Mouse (Mus musculus) limb, embryonic 15.5 days (tissue): ENCODE results near the gene Slc29a1. TPM values are rescaled to one million over a fixed set of nuclear protein-coding genes. Genes with fewer than 3 reads are reported as not detected.

Source experiments
- ATAC-seq: fragments of 200-750 bp; cut with Nextera tagmentation; 2 replicates; pipeline ENCODE4 v1.8.0; 2017; ENCODE audit warnings: low read depth, moderate TSS enrichment; ENCODE audit not compliant: insufficient number of reproducible peaks, low FRiP score, low TSS enrichment
- H3K27ac ChIP-seq: fragments of 300-500 bp; sonication (generic); 2 replicates; pipeline ENCODE4 v1.5.1; 2015; ENCODE audit warnings: moderate library complexity, mild to moderate bottlenecking, inconsistent platforms
- H3K27me3 ChIP-seq: fragments of 300-500 bp; sonication (generic); 2 replicates; pipeline ENCODE4 v1.6.1; 2015; ENCODE audit warnings: inconsistent platforms
- H3K36me3 ChIP-seq: fragments of 300-500 bp; sonication (generic); 2 replicates; pipeline ENCODE4 v1.6.1; 2015; ENCODE audit warnings: inconsistent platforms
- H3K4me1 ChIP-seq: fragments of 300-500 bp; sonication (generic); 2 replicates; pipeline ENCODE4 v1.6.1; 2015; ENCODE audit warnings: inconsistent platforms
- H3K4me2 ChIP-seq: fragments of 300-500 bp; sonication (generic); 2 replicates; pipeline ENCODE4 v1.6.1; 2015; ENCODE audit warnings: mild to moderate bottlenecking, inconsistent platforms
- H3K4me3 ChIP-seq: fragments of 300-500 bp; sonication (generic); 2 replicates; pipeline ENCODE4 v1.5.1; 2015; ENCODE audit warnings: mild to moderate bottlenecking, inconsistent platforms
- H3K9ac ChIP-seq: fragments of 300-500 bp; sonication (generic); 2 replicates; pipeline ENCODE4 v1.6.1; 2015; ENCODE audit warnings: inconsistent platforms
- H3K9me3 ChIP-seq: fragments of 300-500 bp; sonication (generic); 2 replicates; pipeline ENCODE4 v1.6.1; 2016; ENCODE audit warnings: inconsistent platforms
- WGBS: fragments of 180-500 bp; shearing (Covaris S2); methylation state at CpG from one replicate; pipeline ENCODE4 v1.1.7; 2015; 5-methylcytosine and 5-hydroxymethylcytosine counted together
- polyA plus RNA-seq: library from polyadenylated mRNA; unstranded; fragments of >200 nt; fragmentation: Nextera tagmentation; extraction: Ambion mirVana; gene quantifications from 2 replicates; pipeline ENCODE4 v1.2.1, GENCODE M21; 2015

Slc29a1 gene
- polyA plus RNA-seq, 1 experiment from 2014 or later: 120 TPM

GRCm38 (mm10) chr17:45563655-45564530 lies 35.5 kb downstream of the Slc29a1 start, which contains the start of gene Slc35b2:
Gene Slc35b2 (plus strand): TSS chr17:45563874.
- H3K9me3 ChIP-seq: no peaks in the 10 kb centered on the region
- H3K27ac ChIP-seq: peak within 1 kb of the TSS; percentile 88
- no peaks in the 10 kb centered on the region; the same call in 1 of the 2 replicates for H3K27me3 ChIP-seq
- WGBS: under 1% methylated on average over 56 of the region's 61 CpGs
- peaks cover 33% of the 10 kb centered on the region for H3K36me3 ChIP-seq
- H3K4me2 ChIP-seq: peak within 1 kb of the TSS; percentile 93
- peak within 1 kb of the TSS; percentile 87 for H3K9ac ChIP-seq
- ATAC-seq: peak; percentile 81
- peaks cover 38% of the 10 kb centered on the region for H3K4me1 ChIP-seq
- peak within 1 kb of the TSS; percentile 94 for H3K4me3 ChIP-seq

- Histone ChIP-seq H3K4me1 (peaks cover 36% of the 10 kb centered on the region), H3K27ac (no peak overlapping the region), H3K9ac (no peak overlapping the region), H3K27me3 (no peaks in the 10 kb centered on the region; the same call in 1 of the 2 replicates), H3K4me3 (0 out of 2 replicates have a peak overlapping the region, but pooled peaks have one; percentile 94), H3K4me2 (peak overlapping the region; percentile 93; the same call in 1 of the 2 replicates), H3K36me3 (peaks cover 27% of the 10 kb centered on the region), H3K9me3 (no peaks in the 10 kb centered on the region)
- WGBS: 80% methylated on average over 12 of the region's 12 CpGs
- no peak for ATAC-seq
Observed at GRCm38 (mm10) chr17:45563216-45563615, 36.2 kb downstream of the Slc29a1 start.

GRCm38 (mm10) chr17:45559732-45560525 lies 39.5 kb downstream of the Slc29a1 start:
- no peak for ATAC-seq
- Histone ChIP-seq H3K36me3 (no peaks in the 10 kb centered on the region), H3K4me1 (peaks cover 23% of the 10 kb centered on the region), H3K4me3 (no peak overlapping the region), H3K9ac (no peak overlapping the region), H3K9me3 (no peaks in the 10 kb centered on the region), H3K4me2 (no peak overlapping the region), H3K27ac (no peak overlapping the region), H3K27me3 (peaks cover 7% of the 10 kb centered on the region)
- WGBS: 86% methylated on average over 15 of the region's 15 CpGs

- ATAC-seq: no peak
- H3K9ac ChIP-seq: no peak overlapping the region
- H3K4me1 ChIP-seq: peaks cover 18% of the 10 kb centered on the region
- WGBS: 72% methylated on average over 16 of the region's 16 CpGs
- no peaks in the 10 kb centered on the region for H3K36me3 ChIP-seq
- no peak overlapping the region for H3K4me3 ChIP-seq
- H3K4me2 ChIP-seq: no peak overlapping the region
- no peaks in the 10 kb centered on the region for H3K9me3 ChIP-seq
- peaks cover 10% of the 10 kb centered on the region for H3K27me3 ChIP-seq
- no peak overlapping the region for H3K27ac ChIP-seq
Observed at GRCm38 (mm10) chr17:45557998-45558862, 41.2 kb downstream of the Slc29a1 start.

GRCm38 (mm10) chr17:45557246-45557824 lies 42.1 kb downstream of the Slc29a1 start:
- 76% methylated on average over 6 of the region's 7 CpGs for WGBS
- Histone ChIP-seq H3K4me2 (no peak overlapping the region), H3K27ac (no peak overlapping the region), H3K4me3 (no peak overlapping the region), H3K9me3 (no peaks in the 10 kb centered on the region), H3K27me3 (peaks cover 10% of the 10 kb centered on the region), H3K9ac (no peak overlapping the region), H3K4me1 (peaks cover 18% of the 10 kb centered on the region), H3K36me3 (no peaks in the 10 kb centered on the region)
- no peak for ATAC-seq

DNA sequence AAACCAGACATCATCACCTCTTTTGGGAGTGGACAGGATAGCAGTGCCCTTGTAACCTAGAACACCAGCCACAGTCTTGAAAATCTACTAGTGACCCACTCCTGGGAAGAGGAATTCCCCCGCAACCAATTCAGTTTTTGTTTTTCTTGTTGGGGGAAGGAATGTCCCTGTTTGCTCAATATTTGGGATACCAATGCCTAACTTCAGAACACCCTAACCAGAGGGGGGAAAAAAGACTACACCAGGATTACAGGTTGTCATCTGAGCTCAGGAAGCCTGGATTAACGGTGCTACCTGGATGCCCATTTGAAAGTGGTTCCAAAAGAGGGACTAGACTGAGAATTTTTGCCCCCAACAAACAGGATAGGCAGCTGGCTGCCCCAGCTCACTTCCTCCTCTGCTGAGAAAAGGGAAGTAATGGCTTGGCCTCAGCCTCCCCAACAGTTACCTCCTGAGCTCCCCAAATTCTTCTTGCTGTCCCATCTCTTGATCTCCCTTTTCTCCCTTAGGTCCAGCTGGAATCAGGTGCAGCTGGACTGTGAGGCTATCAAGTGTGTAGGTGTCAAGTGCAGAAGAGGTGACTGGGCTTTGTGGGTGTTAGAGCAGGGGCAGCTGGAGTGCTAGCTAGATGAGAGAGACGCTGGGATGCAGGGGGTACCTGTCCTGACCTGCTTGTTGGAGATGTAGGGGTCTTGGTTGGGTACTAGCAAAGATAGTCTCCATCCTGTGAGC lies 42.7 kb downstream of the Slc29a1 start:
- peaks cover 21% of the 10 kb centered on the region for H3K4me1 ChIP-seq
- no peaks in the 10 kb centered on the region for H3K36me3 ChIP-seq
- H3K4me2 ChIP-seq: peak overlapping the region; percentile 96
- peak overlapping the region; percentile 67 for H3K4me3 ChIP-seq
- WGBS: 70% methylated on average over 3 of the region's 3 CpGs
- no peaks in the 10 kb centered on the region for H3K9me3 ChIP-seq
- no peak overlapping the region for H3K27ac ChIP-seq
- H3K9ac ChIP-seq: no peak overlapping the region
- no peak for ATAC-seq
- H3K27me3 ChIP-seq: peaks cover 10% of the 10 kb centered on the region

DNA sequence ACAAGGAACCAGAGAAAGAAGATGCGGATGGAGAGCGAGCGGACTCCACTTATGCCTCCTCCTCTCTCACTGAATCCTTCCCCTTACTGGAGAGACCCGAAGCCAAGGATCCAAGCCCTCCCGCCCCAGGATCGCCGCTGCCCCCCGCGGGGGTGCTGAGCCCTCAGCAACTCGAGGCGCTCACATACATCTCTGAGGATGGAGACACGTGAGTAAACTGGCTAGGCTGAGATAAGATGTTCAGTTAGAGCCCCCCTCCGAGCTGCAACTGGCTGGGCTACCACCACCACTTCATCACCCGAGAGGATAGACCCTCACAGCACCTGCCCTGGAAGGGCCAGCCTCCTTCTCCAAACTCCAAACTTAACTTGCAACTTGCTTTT lies 43.3 kb downstream of the Slc29a1 start:
- peaks cover 10% of the 10 kb centered on the region for H3K27me3 ChIP-seq
- peak overlapping the region; percentile 27; the same call in 1 of the 2 replicates for H3K27ac ChIP-seq
- whole genome bisulfite sequencing: 2% methylated on average over 14 of the region's 14 CpGs
- H3K9ac ChIP-seq: peak overlapping the region; percentile 66
- no peak for ATAC-seq
- peak overlapping the region; percentile 67 for H3K4me3 ChIP-seq
- no peaks in the 10 kb centered on the region for H3K9me3 ChIP-seq
- peaks cover 21% of the 10 kb centered on the region for H3K4me1 ChIP-seq
- H3K4me2 ChIP-seq: peak overlapping the region; percentile 96
- H3K36me3 ChIP-seq: no peaks in the 10 kb centered on the region

GRCm38 (mm10) chr17:45555452-45556106 lies 43.8 kb downstream of the Slc29a1 start, which contains the start of gene Nfkbie:
Gene Nfkbie (plus strand): TSS chr17:45555703.
- Histone ChIP-seq H3K4me3 (peak within 1 kb of the TSS; percentile 67), H3K27ac (peak within 1 kb of the TSS; percentile 27; the same call in 1 of the 2 replicates), H3K9me3 (no peaks in the 10 kb centered on the region), H3K9ac (peak within 1 kb of the TSS; percentile 66), H3K27me3 (peaks cover 10% of the 10 kb centered on the region), H3K4me1 (peaks cover 21% of the 10 kb centered on the region), H3K36me3 (no peaks in the 10 kb centered on the region), H3K4me2 (peak within 1 kb of the TSS; percentile 96)
- peak; percentile 81 for ATAC-seq
- WGBS: 0% methylated on average over 44 of the region's 45 CpGs

- WGBS: 48% methylated on average over 1 of the region's 1 CpGs
- ATAC-seq: no peak
- Histone ChIP-seq H3K27me3 (peaks cover 10% of the 10 kb centered on the region), H3K4me1 (peaks cover 29% of the 10 kb centered on the region), H3K9me3 (no peaks in the 10 kb centered on the region), H3K9ac (no peak overlapping the region), H3K4me2 (no peak overlapping the region), H3K36me3 (no peaks in the 10 kb centered on the region), H3K4me3 (no peak overlapping the region), H3K27ac (no peak overlapping the region)
Observed at GRCm38 (mm10) chr17:45554420-45554819, 45.0 kb downstream of the Slc29a1 start.

- peaks cover 18% of the 10 kb centered on the region for H3K27me3 ChIP-seq
- H3K4me3 ChIP-seq: no peak overlapping the region
Observed at GRCm38 (mm10) chr17:45553065-45553464, 46.3 kb downstream of the Slc29a1 start.

More at GRCm38 (mm10) chr17:45553065-45553464, 46.3 kb downstream of the Slc29a1 start:
- H3K36me3 ChIP-seq: no peaks in the 10 kb centered on the region
- H3K9ac ChIP-seq: no peak overlapping the region
- H3K4me2 ChIP-seq: no peak overlapping the region
- H3K9me3 ChIP-seq: no peaks in the 10 kb centered on the region
- no peak for ATAC-seq
- H3K27ac ChIP-seq: no peak overlapping the region
- 81% methylated on average over 3 of the region's 3 CpGs for WGBS
- peaks cover 35% of the 10 kb centered on the region for H3K4me1 ChIP-seq
